Mouse (Mus musculus): ENCODE results near the gene Nudt21. TPM values are rescaled to one million over a fixed set of nuclear protein-coding genes. Genes with fewer than 3 reads are reported as not detected.
"Not testable (repeated sequence)": the region's sequence is repeated elsewhere in the genome, so short reads cannot be mapped to it uniquely, and the experiment has no call there.

Nudt21 gene
- polyA plus RNA-seq (2012; rRNA removed), result 10.0 and 16.2 TPM in 2 replicates

DNA sequence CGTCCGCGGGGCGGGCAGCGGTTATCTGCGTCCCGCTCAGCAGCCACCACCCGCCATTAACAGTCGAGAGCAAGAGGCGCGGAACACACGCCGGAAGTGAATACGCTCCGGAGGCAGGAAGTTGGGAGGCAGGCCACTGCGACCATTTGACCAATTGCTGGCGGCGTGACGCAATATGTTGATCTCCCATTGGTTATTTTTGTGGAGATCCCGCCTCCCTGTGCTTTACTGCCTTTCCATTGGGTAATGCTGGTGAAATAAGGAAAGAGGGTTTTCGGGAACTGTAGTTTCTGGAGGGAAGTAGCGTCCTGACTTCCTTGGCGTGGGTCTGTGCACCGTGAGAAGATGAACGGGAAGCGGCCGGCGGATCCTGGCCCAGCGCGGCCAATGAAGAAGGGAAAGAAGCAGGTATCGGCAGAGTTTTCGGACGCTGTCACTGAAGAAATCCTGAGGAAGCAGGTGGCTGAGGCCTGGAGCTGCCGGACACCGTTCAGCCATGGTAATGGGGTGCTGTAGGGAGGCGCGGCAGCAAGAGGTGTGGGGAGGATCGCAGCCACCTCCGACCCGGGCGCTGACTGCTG lies at the start of gene Nudt21, which contains the start of gene Ogfod1:
Gene Nudt21, minus strand, starts transcription at position 88 of the 581 bp plus-strand sequence.
Gene Ogfod1, plus strand, starts transcription at position 255 of the 581 bp plus-strand sequence.
- peak; percentile 97 for DNase-seq (ENCODE audit: low read depth)

DNA sequence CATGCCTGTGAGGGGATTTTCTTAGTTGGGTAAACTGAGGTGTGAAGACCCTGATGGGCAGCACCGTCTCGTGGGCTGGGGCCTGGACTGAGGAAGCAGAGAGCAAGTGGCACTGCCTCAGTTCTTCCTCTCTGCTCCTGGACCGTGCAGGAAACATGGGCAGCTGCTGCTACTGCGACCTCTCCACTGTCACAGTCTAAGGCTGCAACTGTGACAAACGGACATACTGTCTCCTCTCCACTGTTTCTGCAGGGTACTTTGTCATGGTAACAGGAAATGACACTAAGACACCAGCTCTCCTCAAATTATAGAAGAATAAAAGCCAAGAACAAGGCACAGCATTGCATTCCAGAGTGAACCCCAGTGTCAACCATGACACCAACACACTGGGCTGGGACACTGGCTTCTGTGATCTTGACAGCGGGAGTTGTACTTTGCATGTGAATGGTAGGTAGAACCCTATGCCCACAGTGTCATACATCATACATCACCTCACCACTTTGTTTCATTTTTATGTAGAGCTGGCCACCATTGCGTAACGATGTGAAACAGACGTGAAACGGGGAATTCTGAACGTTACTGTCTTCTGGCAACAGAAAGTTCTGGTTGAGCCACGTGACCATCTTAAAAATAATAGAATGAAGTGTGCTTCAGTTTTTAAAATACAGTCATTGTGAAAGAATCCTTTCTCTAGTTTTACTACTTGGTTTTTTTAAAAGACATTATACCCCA lies 39.8 kb upstream of the Nudt21 start:
- DNase-seq (ENCODE audit: low read depth), result no peak

DNA sequence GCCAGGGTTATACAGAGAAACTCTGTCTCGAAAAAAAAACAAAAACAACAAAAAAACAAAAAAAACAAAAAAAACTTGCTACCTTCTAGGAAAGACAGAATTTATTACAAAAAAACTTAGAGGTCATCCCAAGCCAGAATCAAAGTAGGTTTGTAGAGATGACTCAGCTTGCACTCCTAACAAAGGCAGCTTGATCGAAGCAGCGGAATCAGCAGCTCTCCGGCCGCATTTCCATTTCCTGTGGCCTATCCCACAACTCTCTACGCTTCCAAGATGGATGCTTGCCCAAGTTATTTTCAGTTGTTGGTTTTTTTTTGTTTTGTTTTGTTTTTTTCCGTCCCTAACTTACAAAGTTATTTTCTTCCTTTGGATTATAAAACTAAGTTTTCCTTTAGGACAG lies 32.0 kb upstream of the Nudt21 start:
- no peak for DNase-seq (ENCODE audit: low read depth)

DNA sequence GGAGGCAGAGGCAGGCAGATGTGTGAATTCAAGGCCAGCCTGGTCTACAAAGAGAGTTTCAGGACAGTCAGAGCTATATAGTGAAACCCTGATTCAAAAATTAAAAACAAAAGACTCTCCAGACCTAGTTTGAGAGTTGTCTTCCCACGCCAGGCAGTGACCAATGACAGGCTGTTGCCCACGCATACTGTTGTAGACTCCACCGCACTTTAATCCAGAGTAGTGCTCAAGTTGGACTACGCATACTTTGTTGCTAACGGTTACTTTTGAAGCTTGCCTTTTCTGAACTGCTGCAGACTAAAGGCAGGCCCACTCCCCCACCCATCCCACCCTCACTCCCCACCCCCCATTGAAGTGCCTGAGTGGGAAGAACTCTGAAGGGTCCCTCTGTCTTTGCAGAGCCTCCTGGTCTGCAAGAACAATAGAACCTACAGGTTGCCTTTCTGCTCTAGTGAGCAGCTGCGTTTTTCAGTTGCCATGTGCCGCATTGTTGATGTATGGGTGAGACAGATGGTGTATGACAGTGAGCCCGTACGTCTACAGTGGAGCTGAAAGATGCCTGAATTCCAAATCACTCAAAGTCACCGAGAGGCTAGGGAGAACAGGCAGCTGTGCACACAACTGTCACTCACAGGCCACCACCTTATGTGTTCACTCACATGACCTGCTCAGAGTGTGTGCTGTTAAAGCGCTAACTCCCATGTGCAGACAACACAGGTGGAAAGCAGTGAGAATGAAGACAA lies 29.5 kb upstream of the Nudt21 start:
- no peak for DNase-seq (ENCODE audit: low read depth)

DNA sequence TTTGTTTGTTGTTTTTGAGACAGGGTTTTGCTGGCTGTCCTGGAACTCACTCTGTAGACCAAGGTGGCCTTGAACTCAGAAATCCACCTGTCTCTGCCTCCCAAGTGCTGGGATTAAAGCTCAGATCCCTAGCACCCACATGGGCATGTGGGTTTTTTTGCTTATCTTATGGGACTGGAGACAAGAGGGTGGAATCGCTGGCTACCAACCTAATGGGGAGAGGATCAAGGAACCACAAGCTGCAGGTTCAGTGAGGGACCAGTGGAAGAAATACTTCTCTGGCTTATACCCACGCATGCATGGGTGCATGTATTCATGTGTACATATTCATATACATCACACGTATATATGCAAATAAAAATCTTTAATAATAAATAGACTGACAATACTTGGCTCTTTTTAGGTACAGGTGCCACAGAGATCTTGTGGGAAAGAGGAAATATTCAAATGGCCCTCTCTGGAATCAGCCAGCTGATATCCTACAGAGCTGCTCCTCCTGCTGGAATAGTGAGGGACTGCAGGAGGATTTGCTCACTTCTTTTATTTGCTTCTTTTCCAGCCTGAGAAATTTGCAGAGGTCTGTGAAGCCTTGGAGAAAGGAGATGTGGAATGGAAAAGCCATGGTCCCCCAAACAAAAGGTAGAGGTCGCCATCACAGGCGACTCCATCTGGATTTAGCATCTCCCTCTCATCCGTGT lies 20.5 kb upstream of the Nudt21 start:
- DNase-seq (ENCODE audit: low read depth), result no peak

DNA sequence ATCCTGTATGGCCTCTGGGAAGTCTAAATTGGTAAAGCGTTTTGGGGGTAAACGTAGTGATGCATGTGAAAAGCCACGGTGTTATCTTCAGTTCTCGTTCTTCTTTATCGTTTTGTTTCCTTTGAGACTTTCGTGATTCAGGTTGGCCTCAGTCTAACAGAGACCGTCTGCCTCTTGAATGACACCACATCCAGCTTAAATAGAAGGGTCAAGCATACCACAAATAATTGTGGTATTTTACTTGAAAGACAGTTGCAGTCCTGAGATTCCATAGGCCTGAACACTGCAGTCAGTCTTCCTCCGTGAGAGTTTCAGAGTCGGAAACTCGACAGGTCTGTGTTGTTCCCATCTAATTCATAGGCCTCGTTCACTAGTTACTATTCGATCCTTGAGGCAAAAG lies 15.9 kb upstream of the Nudt21 start:
- DNase-seq (ENCODE audit: low read depth), result no peak

DNA sequence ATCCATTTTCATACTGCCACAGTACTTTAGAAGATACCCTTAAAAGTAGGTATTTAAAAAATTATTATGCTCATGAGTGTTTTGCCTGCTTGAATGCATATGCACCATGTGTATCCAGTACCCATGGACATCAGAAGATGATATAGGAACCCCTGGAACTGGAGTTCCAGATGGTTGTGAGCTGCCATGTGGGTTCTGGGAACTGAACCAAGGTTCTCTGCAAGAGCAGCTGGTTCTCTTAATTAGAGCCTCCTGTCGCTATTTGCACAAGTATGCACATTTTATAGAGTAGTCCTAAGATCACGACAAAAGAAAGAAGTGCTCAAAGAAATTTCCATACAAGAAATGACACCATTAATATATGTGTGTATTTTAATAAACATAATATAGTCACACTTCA lies 11.0 kb upstream of the Nudt21 start:
- no peak for DNase-seq (ENCODE audit: low read depth)

DNA sequence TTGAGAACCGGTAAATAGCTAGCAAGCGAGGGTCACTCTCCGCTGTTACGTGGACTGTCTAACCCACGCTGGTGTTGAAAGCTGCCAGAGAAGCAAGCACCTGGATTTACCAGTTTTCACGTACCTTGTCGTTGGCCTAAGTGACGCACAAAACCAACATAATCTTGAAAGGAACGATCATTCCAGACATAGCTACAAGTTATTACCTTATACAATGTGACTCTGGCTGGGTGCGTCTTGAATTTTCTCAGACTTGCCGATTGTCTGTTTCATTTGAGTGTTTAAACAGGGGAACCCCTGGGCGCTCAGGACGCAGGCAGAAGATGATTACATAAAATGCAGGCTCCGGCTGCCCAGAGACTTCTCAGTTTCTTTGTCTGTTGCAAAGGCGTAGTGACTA lies 975 bp upstream of the Nudt21 start:
- no peak for DNase-seq (ENCODE audit: low read depth)

DNA sequence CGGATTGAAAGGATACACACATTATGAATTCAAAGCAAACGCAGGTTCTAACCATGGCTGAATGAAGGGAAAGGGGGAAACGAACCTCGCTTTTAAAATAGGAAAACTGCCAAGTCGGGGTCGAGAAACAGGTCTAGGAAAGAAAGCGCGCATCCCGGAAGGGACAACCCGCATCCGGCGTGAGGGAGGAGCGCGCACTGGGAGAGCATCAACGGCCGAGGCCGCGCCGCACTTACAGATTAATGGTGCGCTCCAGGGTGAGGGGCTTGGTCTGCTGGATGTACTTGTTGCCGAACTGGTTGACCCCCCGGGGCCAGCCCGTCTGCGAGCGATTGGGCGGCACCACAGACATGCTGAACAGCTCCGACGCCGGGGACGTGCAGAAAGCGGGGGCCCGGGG lies 290 bp downstream of the Nudt21 start:
- not testable (repeated sequence) for DNase-seq (ENCODE audit: low read depth)

DNA sequence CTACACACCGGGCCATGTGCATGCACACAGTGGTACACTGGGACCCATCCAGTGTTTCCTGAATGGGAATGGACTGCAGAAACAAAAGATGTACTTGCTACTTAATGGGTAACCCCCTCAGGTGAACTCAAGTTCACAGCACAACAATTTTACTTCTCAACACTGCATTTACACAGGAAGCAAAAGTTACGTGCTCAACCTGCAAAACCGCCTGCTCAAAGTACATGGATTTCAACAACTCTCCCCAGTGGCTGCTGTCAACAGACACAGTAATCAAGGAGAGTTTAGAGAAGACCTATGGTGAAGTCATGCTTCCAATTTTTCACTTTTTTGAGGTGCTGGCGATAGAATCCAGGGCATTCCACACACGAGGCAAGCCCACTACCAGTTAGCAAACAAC lies 1.6 kb downstream of the Nudt21 start:
- no peak for DNase-seq (ENCODE audit: low read depth)

DNA sequence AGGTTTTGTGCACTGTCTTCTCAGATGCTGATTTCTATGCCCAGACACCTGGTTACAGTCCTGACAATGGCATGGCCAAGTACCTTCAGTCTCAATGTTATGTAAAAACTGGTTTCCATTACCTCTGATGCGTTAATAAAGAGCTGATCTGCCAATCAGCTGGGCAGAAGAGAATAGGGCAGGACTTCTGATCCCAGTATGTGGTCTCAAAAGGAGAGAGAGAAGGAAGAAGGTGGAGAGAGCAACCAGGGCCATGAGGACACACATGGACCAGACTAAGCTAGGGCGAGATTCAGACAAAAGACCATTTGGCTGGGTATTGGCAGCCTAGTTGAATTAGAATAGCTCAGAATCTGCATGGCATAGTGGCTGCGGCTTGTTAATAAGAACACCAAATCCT lies 3.2 kb downstream of the Nudt21 start:
- DNase-seq (ENCODE audit: low read depth), result no peak

DNA sequence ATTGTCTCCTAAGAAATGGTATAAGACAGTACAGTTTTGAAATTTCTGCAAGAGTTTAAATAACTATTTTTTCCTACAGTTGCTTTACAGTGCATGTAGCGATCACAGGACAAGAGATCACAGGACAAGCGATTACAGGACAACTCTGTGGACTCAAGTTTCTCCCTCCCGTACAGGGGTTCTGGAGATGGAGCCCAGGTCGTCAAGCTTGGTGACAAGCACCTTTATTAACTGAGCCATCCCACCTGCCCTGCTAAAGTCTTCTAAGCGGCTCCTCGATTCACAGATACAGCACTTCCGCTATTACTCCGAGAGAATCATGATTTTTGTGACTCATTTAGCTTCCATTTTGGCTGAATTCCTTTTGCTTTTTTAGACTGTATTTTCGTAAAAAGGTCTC lies 7.1 kb downstream of the Nudt21 start:
- no peak for DNase-seq (ENCODE audit: low read depth)

DNA sequence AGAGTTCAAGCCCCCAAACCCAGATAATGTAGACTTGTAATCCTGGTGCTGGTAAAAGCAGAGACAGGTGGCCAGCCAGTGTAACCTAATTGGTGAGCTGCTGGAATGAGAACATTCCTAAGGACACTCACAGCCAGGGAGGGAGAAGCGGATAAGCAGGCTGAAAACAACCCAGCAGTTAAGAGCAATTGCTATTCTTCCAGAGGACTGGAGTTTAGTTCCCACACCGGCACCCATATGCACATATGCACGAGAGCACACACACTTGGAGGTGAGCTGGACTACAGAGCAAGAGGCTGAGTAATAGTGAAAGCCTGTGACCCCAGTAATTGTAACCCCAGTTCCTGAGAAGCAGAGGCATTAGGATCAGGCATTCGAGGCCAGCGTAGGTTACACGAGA lies 12.9 kb downstream of the Nudt21 start:
- no peak for DNase-seq (ENCODE audit: low read depth)

DNA sequence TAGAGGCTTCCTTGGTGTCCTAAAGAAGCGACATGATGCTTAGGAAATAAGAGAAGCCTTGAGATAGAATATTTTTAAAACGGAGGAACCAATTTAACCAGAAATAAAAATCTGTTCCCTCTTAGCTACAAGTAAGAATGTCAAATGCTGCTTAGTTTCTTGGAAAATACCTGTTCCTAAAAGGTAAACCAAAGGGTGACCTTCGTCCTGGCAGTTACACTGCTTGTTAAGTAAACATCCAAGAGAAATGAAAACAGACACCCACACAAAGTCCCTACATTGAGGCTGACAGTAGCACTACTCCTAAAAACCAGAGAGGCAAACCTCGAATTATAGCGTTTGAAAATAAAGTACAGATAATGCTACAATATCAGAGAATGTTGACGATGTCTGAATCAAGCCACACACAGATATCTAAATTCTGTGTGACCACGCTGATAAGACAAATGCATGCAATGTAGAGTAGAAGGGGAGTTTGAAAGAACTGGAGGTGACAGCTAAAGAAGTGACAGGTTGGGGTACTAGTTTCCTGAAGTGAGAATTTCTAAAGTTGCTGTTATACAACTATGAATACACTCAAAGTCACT lies 23.7 kb downstream of the Nudt21 start:
- DNase-seq (ENCODE audit: low read depth), result no peak

DNA sequence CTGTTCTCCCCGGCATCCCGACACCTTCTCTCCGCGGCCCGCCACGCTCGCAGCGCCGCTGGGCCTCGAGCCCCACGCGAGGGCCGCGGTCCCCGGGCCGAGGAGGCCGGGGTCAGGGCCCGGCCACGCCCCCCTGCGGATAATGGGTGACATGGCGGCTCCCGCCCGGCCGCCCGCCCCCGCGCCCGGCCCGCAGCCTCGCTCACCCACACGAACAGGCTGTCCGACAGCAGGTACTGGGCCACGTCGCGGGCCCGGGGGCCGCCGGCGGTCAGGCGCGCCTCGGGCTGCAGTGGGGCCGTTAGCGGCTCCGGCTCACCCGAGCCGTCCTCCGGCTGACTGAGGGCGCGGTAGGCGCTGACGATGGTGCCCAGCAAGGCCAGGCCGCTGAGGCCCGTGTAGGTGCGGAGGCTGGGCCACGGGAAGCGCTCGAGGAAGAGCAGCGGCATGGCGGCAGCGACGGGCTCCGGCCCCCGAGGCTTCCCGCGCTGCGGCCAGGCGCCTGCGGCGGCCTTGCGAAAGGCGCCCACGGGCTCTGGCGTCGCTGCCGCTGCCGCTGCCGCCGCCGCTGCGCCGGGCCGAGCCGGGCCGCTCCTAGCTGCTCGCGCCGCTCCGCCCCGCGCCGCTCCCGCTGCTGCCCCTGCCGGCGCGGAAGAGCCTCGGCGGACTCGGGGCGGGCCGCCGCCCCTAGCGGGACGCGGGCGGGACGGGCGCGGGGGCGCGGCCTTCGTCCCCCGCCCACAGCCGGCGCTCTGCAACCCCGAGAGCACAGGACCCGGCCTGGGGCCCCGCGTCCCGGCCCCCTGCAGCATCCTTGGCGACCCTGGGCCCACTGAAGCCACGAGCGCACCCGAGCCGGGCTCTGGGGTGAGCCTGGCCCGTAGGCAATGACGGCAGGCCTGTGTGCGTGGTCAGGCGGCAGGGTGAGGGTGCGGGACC lies 24.5 kb downstream of the Nudt21 start, which contains the start of gene Amfr:
Gene Amfr, minus strand, starts transcription at position 830 of the 939 bp plus-strand sequence.
- DNase-seq (ENCODE audit: low read depth), result no peak

DNA sequence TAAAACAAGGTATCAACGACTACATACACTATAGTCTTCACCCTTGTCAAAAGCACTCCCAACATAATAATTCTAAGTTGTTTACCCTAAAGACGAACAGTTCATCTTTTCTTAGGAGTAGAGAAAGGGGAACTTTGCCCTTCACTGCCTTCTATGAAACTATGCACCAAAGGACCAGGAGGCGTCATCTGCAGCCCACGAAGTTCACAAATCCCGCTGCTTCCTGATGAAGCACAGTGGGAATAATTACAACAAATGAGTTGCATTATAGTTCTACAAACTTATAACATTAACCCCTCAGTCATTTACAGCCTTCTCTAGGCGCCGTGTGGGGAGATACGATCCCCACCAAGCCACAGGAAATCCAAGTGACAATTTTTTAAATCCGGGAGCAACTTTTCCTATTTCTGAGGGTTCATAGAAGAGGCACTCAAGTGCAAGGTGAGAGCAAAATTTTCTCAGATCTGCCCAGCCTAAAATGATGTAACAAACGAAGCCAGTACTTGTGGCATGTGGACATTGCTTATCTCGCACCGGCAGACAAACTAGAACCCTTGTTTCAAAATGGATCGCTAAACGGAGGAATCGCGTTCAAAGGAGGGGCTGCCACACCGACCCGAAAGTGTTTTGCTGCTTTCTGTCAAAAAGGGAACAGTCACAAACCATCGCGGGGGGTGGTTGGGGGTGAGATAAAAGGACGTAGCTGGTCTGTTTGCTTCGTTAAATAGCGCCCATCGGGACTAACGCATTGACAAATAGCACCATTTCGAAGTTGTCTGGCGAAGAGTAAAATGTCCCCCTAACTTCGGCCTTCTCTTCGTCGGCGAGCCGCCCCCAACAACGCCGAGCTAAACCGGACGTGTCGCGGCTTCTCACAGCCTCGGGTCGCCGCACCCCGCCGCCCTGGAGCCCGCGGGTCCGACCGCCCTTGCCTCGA lies 25.5 kb downstream of the Nudt21 start:
- DNase-seq (ENCODE audit: low read depth), result no peak

DNA sequence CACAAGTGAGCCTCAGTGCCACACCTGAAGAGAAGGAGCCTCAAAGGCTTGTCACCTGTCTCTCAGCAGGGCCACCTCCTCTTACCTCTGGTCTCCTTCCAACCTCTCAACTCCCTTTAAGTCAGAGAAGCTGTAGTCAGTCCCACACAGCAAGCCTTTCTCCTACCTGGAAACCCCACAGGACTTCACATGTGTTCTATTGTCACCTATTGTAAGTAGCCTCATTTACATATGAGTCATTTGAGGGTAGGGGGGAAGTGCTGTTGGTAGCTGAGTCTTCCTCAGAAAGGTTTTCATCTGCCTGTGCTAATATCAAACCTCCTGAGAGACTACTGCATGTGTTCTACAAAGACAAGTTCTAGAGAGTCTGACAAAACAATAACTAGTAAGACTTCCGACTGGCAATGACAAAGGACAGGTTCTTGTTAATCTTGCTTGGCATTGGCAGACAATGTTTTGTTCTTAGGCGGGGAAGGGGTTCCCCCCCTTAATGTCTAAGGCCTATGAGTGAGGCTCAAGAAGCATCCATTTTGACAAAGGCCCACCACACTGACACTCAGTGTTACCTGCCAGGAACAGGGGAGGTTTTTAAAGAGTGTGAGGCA lies 26.6 kb downstream of the Nudt21 start:
- DNase-seq (ENCODE audit: low read depth), result peak; percentile 36

DNA sequence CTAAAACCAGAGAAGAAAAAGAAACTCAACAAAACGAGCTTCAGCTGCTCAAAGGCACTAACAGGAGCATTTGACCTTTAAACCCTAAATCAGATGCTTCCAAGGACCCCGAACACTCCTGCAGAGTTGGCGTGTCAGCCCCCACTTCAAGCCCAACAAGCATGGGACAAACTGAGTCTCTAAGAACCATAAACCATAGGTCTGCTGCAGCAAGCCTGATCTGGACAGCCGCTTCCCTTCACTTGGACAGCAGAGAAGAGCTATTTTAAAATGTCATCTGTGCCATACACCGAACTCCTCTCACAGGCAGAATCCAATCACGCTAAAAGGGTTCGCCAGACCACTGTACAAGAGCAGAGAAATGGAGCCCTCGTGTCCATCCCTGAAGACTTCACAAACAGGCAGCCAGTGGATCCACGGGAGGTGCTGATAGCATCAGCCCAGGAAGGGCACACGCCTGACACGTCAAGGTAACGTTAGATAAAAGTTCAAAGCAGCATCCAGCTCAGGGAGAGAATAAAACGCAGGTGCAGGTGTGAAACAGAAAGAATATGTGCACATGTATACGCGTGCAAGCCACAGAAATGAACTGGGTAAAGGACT lies 27.5 kb downstream of the Nudt21 start:
- DNase-seq (ENCODE audit: low read depth), result no peak

DNA sequence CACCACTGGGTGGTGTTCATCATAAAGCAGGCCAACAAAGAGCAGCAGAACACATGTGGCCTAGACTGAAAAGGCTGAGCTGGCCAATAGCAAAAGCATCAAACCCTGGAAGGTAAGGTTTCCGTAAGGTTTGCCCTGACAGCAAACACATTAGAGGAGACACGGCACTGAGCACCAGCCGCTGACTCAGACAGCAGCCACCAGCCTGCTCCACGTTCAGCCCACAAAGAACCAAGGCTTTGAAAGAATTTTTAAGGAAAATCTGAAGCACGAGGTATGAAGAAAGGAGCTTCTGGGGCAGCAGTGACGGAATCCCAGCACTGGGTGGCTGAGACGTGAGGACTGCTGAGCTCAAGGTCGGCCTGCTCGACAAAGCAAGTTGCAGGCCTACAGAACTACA lies 32.7 kb downstream of the Nudt21 start:
- DNase-seq (ENCODE audit: low read depth), result no peak
